In the genomic region with DNA sequence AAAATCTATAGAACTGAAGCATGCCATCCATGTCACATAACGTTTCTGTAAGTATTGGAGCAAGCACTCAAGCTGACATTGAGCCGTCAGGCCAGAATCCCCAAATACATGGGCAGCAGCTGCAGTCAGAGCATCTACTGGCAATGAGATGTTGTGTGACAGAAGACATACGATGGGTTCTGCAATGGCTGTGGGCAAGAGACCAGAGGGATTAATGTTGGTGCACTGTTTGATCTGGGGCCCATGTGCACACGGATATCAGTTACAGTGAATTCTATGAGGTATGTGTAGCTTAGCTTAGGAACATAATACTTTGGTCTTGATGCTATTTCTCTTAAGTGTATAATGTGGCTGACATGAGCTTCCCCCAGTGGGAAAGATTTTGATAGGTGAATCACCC, we compare ENCODE assay signal across 23 mouse cellular contexts.
DNase-seq lines count a peak whose midpoint lies in the region; ATAC-seq lines count a peak whose summit lies in the region.
"Had no signal": no experiment of that assay in that cellular context is flagged by ENCODE, and none has a peak within 500 bp of the region (broad histone marks: within the 10 kb centered on the region; RNA-seq: fewer than 3 reads in every experiment).

No protein-coding gene starts in this region.

- H3K4me3 ChIP-seq in limb, embryonic 13.5 days = no peak overlapping the region
- no peak overlapping the region for H3K4me3 ChIP-seq in limb, embryonic 10.5 days
- H3K4me3 ChIP-seq in embryonic facial prominence, embryonic 14.5 days (ENCODE audit: low read depth, low read length) = no peak overlapping the region
- H3K4me3 ChIP-seq in limb, embryonic 15.5 days = no peak overlapping the region
- H3K4me3 ChIP-seq: erythroblast, embryonic 14.5 days; forebrain, embryonic 12.5 days; forebrain, embryonic 15.5 days; heart, adult 2 months; heart, embryonic 10.5 days; heart, embryonic 13.5 days; hindbrain, embryonic 12.5 days; hindbrain, embryonic 15.5 days had no signal

- H3K27me3 ChIP-seq in limb, embryonic 13.5 days = no peaks in the 10 kb centered on the region
- no peaks in the 10 kb centered on the region for H3K27me3 ChIP-seq in limb, embryonic 10.5 days (ENCODE audit: low read depth, poor library complexity, severe bottlenecking)
- no peaks in the 10 kb centered on the region for H3K27me3 ChIP-seq in embryonic facial prominence, embryonic 14.5 days (replicated peaks; ENCODE audit: control insufficient read depth, insufficient read depth, low read length)
- no peaks in the 10 kb centered on the region for H3K27me3 ChIP-seq in limb, embryonic 15.5 days
- H3K27me3 ChIP-seq: forebrain, embryonic 12.5 days; forebrain, embryonic 15.5 days; heart, embryonic 13.5 days; hindbrain, embryonic 12.5 days; hindbrain, embryonic 15.5 days had no signal

- ATAC-seq in limb, embryonic 13.5 days (ENCODE audit: low FRiP score, low read depth) = 0 out of 2 replicates have a peak, but pooled peaks have one; percentile 64
- ATAC-seq in embryonic facial prominence, embryonic 14.5 days (ENCODE audit: low read depth) = peak; percentile 81
- peak; percentile 71; the same call in 1 of the 2 replicates for ATAC-seq in limb, embryonic 15.5 days (ENCODE audit: insufficient number of reproducible peaks, low FRiP score, low TSS enrichment, low read depth)
- ATAC-seq: CD4-positive, CD25-positive, alpha-beta regulatory T cell, adult 4 months; forebrain, embryonic 15.5 days had no signal

- WGBS in limb, embryonic 13.5 days = 75% methylated on average over 4 of the region's 4 CpGs
- WGBS in limb, embryonic 10.5 days = 89% methylated on average over 4 of the region's 4 CpGs
- WGBS in embryonic facial prominence, embryonic 14.5 days = 59% methylated on average over 4 of the region's 4 CpGs
- WGBS in limb, embryonic 15.5 days = 72% methylated on average over 4 of the region's 4 CpGs

- no peak overlapping the region for H3K27ac ChIP-seq in limb, embryonic 13.5 days
- no peak overlapping the region for H3K27ac ChIP-seq in limb, embryonic 10.5 days
- no peak overlapping the region for H3K27ac ChIP-seq in embryonic facial prominence, embryonic 14.5 days (replicated peaks; ENCODE audit: low read depth, low read length)
- no peak overlapping the region for H3K27ac ChIP-seq in limb, embryonic 15.5 days
- H3K27ac ChIP-seq: forebrain, embryonic 12.5 days; forebrain, embryonic 15.5 days; heart, adult 2 months; heart, embryonic 10.5 days; heart, embryonic 13.5 days; hindbrain, embryonic 12.5 days; hindbrain, embryonic 15.5 days had no signal

- DNase-seq in limb, embryonic 10.5 days (ENCODE audit: low spot score) = no peak
- peak; percentile 81 for DNase-seq in embryonic facial prominence, embryonic 14.5 days (ENCODE audit: low spot score)
- DNase-seq in right cerebral cortex, adult 18-20 months = no peak
- DNase-seq in thymus, postnatal 14 days = no peak
- DNase-seq: adrenal gland, adult 2 months; adrenal gland, postnatal 14 days; cerebellum, adult 11 months; cerebellum, adult 2 months; cerebellum, adult 9-11 months; cerebellum, postnatal 25 days; gastrocnemius, postnatal 25 days; heart, adult 2 months; heart, postnatal 14 days had no signal

- H3K4me2 ChIP-seq in limb, embryonic 13.5 days (replicated peaks) = no peak overlapping the region
- no peak overlapping the region for H3K4me2 ChIP-seq in embryonic facial prominence, embryonic 14.5 days (ENCODE audit: low read depth, low read length)
- H3K4me2 ChIP-seq in limb, embryonic 15.5 days = no peak overlapping the region
- H3K4me2 ChIP-seq: forebrain, embryonic 12.5 days; forebrain, embryonic 15.5 days; heart, embryonic 13.5 days; hindbrain, embryonic 12.5 days; hindbrain, embryonic 15.5 days had no signal

- no peaks in the 10 kb centered on the region for H3K36me3 ChIP-seq in limb, embryonic 13.5 days
- no peaks in the 10 kb centered on the region for H3K36me3 ChIP-seq in limb, embryonic 10.5 days
- H3K36me3 ChIP-seq in embryonic facial prominence, embryonic 14.5 days (ENCODE audit: control insufficient read depth, insufficient read depth, low read length) = no peaks in the 10 kb centered on the region
- H3K36me3 ChIP-seq in limb, embryonic 15.5 days = no peaks in the 10 kb centered on the region
- H3K36me3 ChIP-seq: forebrain, embryonic 12.5 days; forebrain, embryonic 15.5 days; heart, embryonic 10.5 days; heart, embryonic 13.5 days; hindbrain, embryonic 12.5 days; hindbrain, embryonic 15.5 days had no signal

- peaks cover 22% of the 10 kb centered on the region for H3K4me1 ChIP-seq in limb, embryonic 13.5 days
- peaks cover 8% of the 10 kb centered on the region for H3K4me1 ChIP-seq in limb, embryonic 10.5 days
- peaks cover 8% of the 10 kb centered on the region; the same call in 1 of the 2 replicates for H3K4me1 ChIP-seq in embryonic facial prominence, embryonic 14.5 days (ENCODE audit: control insufficient read depth, insufficient read depth, low read length)
- peaks cover 20% of the 10 kb centered on the region for H3K4me1 ChIP-seq in limb, embryonic 15.5 days
- H3K4me1 ChIP-seq: forebrain, embryonic 12.5 days; forebrain, embryonic 15.5 days; hindbrain, embryonic 12.5 days; hindbrain, embryonic 15.5 days had no signal

- no peaks in the 10 kb centered on the region for H3K9me3 ChIP-seq in limb, embryonic 13.5 days
- no peaks in the 10 kb centered on the region for H3K9me3 ChIP-seq in limb, embryonic 10.5 days (replicated peaks)
- H3K9me3 ChIP-seq in embryonic facial prominence, embryonic 14.5 days (ENCODE audit: control insufficient read depth, low read length) = no peaks in the 10 kb centered on the region
- no peaks in the 10 kb centered on the region for H3K9me3 ChIP-seq in limb, embryonic 15.5 days
- H3K9me3 ChIP-seq: forebrain, embryonic 12.5 days; forebrain, embryonic 15.5 days; heart, embryonic 10.5 days; heart, embryonic 13.5 days; hindbrain, embryonic 12.5 days; hindbrain, embryonic 15.5 days had no signal

- no peak overlapping the region for H3K9ac ChIP-seq in limb, embryonic 13.5 days
- H3K9ac ChIP-seq in embryonic facial prominence, embryonic 14.5 days (ENCODE audit: low read depth, low read length) = no peak overlapping the region
- H3K9ac ChIP-seq in limb, embryonic 15.5 days = no peak overlapping the region
- H3K9ac ChIP-seq: forebrain, embryonic 12.5 days; forebrain, embryonic 15.5 days; heart, embryonic 13.5 days; hindbrain, embryonic 12.5 days; hindbrain, embryonic 15.5 days had no signal
